Mouse (Mus musculus): ENCODE data around the gene Fam167b.

The Fam167b gene

GRCm38 (mm10) chr4:129578466-129578865, at the start of gene Fam167b:
Gene Fam167b, minus strand, starts transcription at chr4:129578549.
- peak; percentile 60 to 74 for DNase-seq (ENCODE audit: inconsistent age in 2 of 2, low spot score in 1 of 2)

- DNase-seq (ENCODE audit: inconsistent age in 2 of 2, low spot score in 1 of 2), result peak in 1 of 2 experiments; percentile 29
Measured at GRCm38 (mm10) chr4:129626035-129626434, 47.7 kb upstream of the Fam167b start.

GRCm38 (mm10) chr4:129625496-129625895, 47.1 kb upstream of the Fam167b start:
- DNase-seq (ENCODE audit: inconsistent age in 2 of 2, low spot score in 1 of 2), result peak in 1 of 2 experiments; percentile 30

GRCm38 (mm10) chr4:129625029-129625370, 46.7 kb upstream of the Fam167b start:
- peak; percentile 72 to 83 for DNase-seq (ENCODE audit: inconsistent age in 2 of 2, low spot score in 1 of 2)

GRCm38 (mm10) chr4:129624281-129625028, 46.1 kb upstream of the Fam167b start:
- DNase-seq (ENCODE audit: inconsistent age in 2 of 2, low spot score in 1 of 2), result peak; percentile 92 to 94

GRCm38 (mm10) chr4:129623681-129624091, 45.3 kb upstream of the Fam167b start, which contains the start of gene Ccdc28b:
Gene Ccdc28b, minus strand, starts transcription at chr4:129623947.
- DNase-seq (ENCODE audit: inconsistent age in 2 of 2, low spot score in 1 of 2), result peak; percentile 68 to 91

GRCm38 (mm10) chr4:129622803-129623535, 44.6 kb upstream of the Fam167b start:
- peak; percentile 46 to 61 for DNase-seq (ENCODE audit: inconsistent age in 2 of 2, low spot score in 1 of 2)

GRCm38 (mm10) chr4:129622120-129622802, 43.9 kb upstream of the Fam167b start:
- DNase-seq (ENCODE audit: inconsistent age in 2 of 2, low spot score in 1 of 2), result no peak

- peak; percentile 57 to 80 for DNase-seq (ENCODE audit: inconsistent age in 2 of 2, low spot score in 1 of 2)
Measured at GRCm38 (mm10) chr4:129621283-129621841, 43.0 kb upstream of the Fam167b start.

GRCm38 (mm10) chr4:129620419-129621282, 42.3 kb upstream of the Fam167b start:
- DNase-seq (ENCODE audit: inconsistent age in 2 of 2, low spot score in 1 of 2), result peak; percentile 40 to 52

GRCm38 (mm10) chr4:129618786-129619691, 40.7 kb upstream of the Fam167b start, which contains the start of gene Iqcc:
Gene Iqcc, minus strand, starts transcription at chr4:129619099.
- peak; percentile 98 for DNase-seq (ENCODE audit: inconsistent age in 2 of 2, low spot score in 1 of 2)

GRCm38 (mm10) chr4:129618031-129618430, 39.7 kb upstream of the Fam167b start:
- DNase-seq (ENCODE audit: inconsistent age in 2 of 2, low spot score in 1 of 2), result peak in 1 of 2 experiments; percentile 51

GRCm38 (mm10) chr4:129617121-129617641, 38.8 kb upstream of the Fam167b start:
- peak in 1 of 2 experiments; percentile 31 for DNase-seq (ENCODE audit: inconsistent age in 2 of 2, low spot score in 1 of 2)

GRCm38 (mm10) chr4:129616631-129617030, 38.3 kb upstream of the Fam167b start:
- DNase-seq (ENCODE audit: inconsistent age in 2 of 2, low spot score in 1 of 2), result peak in 1 of 2 experiments; percentile 29

GRCm38 (mm10) chr4:129615801-129616290, 37.5 kb upstream of the Fam167b start:
- peak in 1 of 2 experiments; percentile 29 for DNase-seq (ENCODE audit: inconsistent age in 2 of 2, low spot score in 1 of 2)

- peak in 1 of 2 experiments; percentile 31 for DNase-seq (ENCODE audit: inconsistent age in 2 of 2, low spot score in 1 of 2)
Measured at GRCm38 (mm10) chr4:129614093-129614492, 35.7 kb upstream of the Fam167b start, which contains the start of gene Dcdc2b. Gene Dcdc2b, minus strand, starts transcription at chr4:129614257.

GRCm38 (mm10) chr4:129610472-129610871, 32.1 kb upstream of the Fam167b start:
- DNase-seq (ENCODE audit: inconsistent age in 2 of 2, low spot score in 1 of 2), result no peak

- DNase-seq (ENCODE audit: inconsistent age in 2 of 2, low spot score in 1 of 2), result no peak
Measured at GRCm38 (mm10) chr4:129610026-129610425, 31.7 kb upstream of the Fam167b start.
